Mouse (Mus musculus) kidney, postnatal 0 days (tissue): Measurements from ENCODE around the gene Sdsl. TPM values are rescaled to one million over a fixed set of nuclear protein-coding genes. Genes with fewer than 3 reads are reported as not detected.
"Not testable (repeated sequence)": the region's sequence is repeated elsewhere in the genome, so short reads cannot be mapped to it uniquely, and the experiment has no call there.

Experiments used
- ATAC-seq: fragments of 200-750 bp; cut with Nextera tagmentation; replicated peaks from 2 replicates; pipeline ENCODE4 v1.8.0; 2017; ENCODE audit warnings: low read depth, moderate number of reproducible peaks, moderate TSS enrichment, moderate library complexity; ENCODE audit not compliant: low FRiP score
- DNase-seq: peaks from one replicate; pipeline ENCODE4 v3.0.0-alpha.2; 2016; ENCODE audit warnings: low spot score
- H3K27ac ChIP-seq: fragments of 300-500 bp; sonication (generic); 2 replicates; pipeline ENCODE4 v1.5.1; 2014; ENCODE audit warnings: mild to moderate bottlenecking
- H3K27me3 ChIP-seq: fragments of 300-500 bp; sonication (generic); 2 replicates; pipeline ENCODE4 v1.6.1; 2014; ENCODE audit warnings: low read length, mixed read lengths; ENCODE audit not compliant: insufficient read depth
- H3K36me3 ChIP-seq: fragments of 300-500 bp; sonication (generic); 2 replicates; pipeline ENCODE4 v1.6.1; 2014; ENCODE audit warnings: low read length, mixed read lengths; ENCODE audit not compliant: insufficient read depth
- H3K4me1 ChIP-seq: fragments of 300-500 bp; sonication (generic); replicated peaks from 2 replicates; pipeline ENCODE4 v1.6.1; 2014; ENCODE audit warnings: antibody characterized with exemption, low read length, mixed read lengths; ENCODE audit not compliant: insufficient read depth
- H3K4me2 ChIP-seq: fragments of 300-500 bp; sonication (generic); 2 replicates; pipeline ENCODE4 v1.6.1; 2014; ENCODE audit warnings: mild to moderate bottlenecking, low read length, moderate library complexity, mixed read lengths
- H3K4me3 ChIP-seq: fragments of 300-500 bp; sonication (generic); replicated peaks from 2 replicates; pipeline ENCODE4 v1.5.1; 2014; ENCODE audit warnings: low read depth, low read length
- H3K9ac ChIP-seq: fragments of 300-500 bp; sonication (generic); 2 replicates; pipeline ENCODE4 v1.6.1; 2014; ENCODE audit warnings: low read depth, low read length
- H3K9me3 ChIP-seq: fragments of 300-500 bp; sonication (generic); replicated peaks from 2 replicates; pipeline ENCODE4 v1.6.1; 2016; ENCODE audit warnings: low read length, inconsistent platforms, mixed read lengths
- CTCF ChIP-seq: IDR thresholded peaks from 2 replicates; pipeline ENCODE4 v1.5.1; 2016; ENCODE audit warnings: antibody characterized with exemption, low read depth, mild to moderate bottlenecking, moderate library complexity
- WGBS: fragments of 180-500 bp; shearing (Covaris S2); extraction: QIAGEN DNeasy Blood & Tissue Kit; methylation state at CpG from one replicate; pipeline ENCODE4 v1.1.7; 2014; 5-methylcytosine and 5-hydroxymethylcytosine counted together
- polyA plus RNA-seq: library from polyadenylated mRNA; unstranded; fragments of >200 nt; fragmentation: Nextera tagmentation; extraction: Ambion mirVana; gene quantifications from 2 replicates; pipeline ENCODE4 v1.2.1, GENCODE M21; 2015

The Sdsl gene
- polyA plus RNA-seq, 1 experiment from 2014 or later: 12.0 TPM

DNA sequence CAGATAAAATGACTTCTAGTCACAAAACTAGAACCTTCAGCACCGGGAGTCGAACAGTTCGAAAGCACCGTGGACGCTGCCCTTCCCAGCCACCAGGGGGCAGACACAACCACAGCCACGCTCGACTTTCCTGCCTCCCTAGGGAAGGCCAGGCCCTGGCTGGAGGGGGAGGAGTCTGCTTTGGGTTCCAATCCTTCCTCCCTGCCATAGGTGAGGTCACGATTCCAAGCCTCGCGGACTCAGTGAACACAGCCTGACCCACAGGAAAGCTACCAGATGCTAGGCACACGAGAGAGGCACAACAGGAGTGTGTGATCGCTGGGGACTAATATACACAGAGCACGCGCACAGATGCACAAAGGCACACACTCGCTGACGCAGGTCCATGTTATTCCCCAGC lies 32.8 kb upstream of the Sdsl start:
- DNase-seq: peak; percentile 86
- Histone ChIP-seq H3K9ac (no peak overlapping the region), H3K27me3 (no peaks in the 10 kb centered on the region), H3K4me2 (peak overlapping the region; percentile 21; the same call in 1 of the 2 replicates), H3K36me3 (no peaks in the 10 kb centered on the region), H3K4me3 (no peak overlapping the region), H3K27ac (no peak overlapping the region), H3K4me1 (peaks cover 16% of the 10 kb centered on the region; the same call in 1 of the 2 replicates), H3K9me3 (no peaks in the 10 kb centered on the region)
- 21% methylated on average over 16 of the region's 16 CpGs for WGBS
- peak; percentile 95 for TF ChIP-seq CTCF
- 0 out of 2 replicates have a peak, but pooled peaks have one; percentile 30 for ATAC-seq

DNA sequence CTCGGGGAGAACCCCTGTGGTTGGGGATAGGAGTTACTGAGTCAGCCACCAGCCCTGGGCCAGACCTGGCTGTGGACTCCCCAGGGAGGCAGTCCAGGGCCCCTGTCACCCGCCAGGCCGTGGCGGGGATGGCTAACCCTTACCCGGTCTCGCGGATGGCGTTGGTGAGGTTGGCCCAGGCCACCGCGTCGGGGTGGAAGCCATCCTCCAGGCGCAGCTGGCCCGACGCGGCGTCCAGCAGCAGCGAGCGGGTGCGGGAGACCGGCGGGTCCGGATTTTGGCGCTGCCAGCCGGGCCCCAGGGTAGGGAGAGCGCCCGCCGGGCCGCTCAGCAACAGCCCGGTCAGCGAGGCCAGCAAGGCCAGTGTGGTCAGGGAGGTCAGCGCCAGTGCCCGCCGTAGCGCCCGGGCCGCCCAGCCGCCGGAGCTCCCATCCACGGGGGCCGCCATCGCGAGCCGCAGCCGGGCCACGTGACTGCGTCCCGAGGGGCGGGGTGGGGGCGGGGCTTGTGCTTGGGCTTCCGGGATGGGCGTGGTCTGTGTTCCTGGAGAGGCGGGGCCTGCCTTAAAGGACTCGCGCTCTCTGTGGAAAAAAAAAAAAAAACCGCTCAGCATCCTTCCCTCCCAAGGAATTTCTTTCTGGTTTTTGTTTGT lies 30.7 kb upstream of the Sdsl start, which contains the start of gene Plbd2:
Plbd2 (minus strand) TSS at position 482 of the 652 bp plus-strand sequence.
- H3K36me3 ChIP-seq: no peaks in the 10 kb centered on the region
- ATAC-seq (peak; percentile 58), DNase-seq (peak; percentile 91)
- peak within 1 kb of the TSS; percentile 94 for H3K4me2 ChIP-seq
- no peaks in the 10 kb centered on the region for H3K27me3 ChIP-seq
- no peak within 1 kb of the TSS for H3K27ac ChIP-seq
- H3K9me3 ChIP-seq: no peaks in the 10 kb centered on the region
- WGBS: under 1% methylated on average over 53 of the region's 55 CpGs
- H3K4me3 ChIP-seq: peak within 1 kb of the TSS; percentile 90
- peak within 1 kb of the TSS; percentile 91 for H3K9ac ChIP-seq
- H3K4me1 ChIP-seq: peaks cover 16% of the 10 kb centered on the region; the same call in 1 of the 2 replicates
- TF ChIP-seq CTCF: no peak

DNA sequence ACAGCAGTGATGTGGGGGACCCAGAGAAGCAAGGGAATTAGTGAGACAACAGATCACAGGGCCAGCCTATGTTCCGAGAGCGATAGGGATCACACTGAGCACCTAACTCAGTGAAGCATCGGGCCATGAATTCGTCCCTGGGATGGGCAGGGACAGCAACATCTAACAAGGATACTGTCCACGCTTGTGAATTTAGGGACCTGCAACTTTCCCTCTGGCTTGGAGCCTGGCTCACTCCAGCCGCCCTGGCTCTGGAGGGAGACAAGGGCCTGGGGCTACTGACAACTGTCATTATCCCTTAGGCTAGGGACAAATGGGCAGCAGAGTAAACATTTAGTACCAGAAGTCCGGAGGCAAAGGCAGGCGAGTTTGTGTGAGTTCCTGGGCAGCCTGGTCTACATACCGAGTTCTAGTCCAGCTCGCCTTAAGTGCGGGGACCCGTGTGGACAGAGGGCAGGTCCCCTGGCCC lies 30.1 kb upstream of the Sdsl start:
- DNase-seq: no peak
- Histone ChIP-seq H3K4me2 (peak overlapping the region; percentile 94), H3K9ac (peak overlapping the region; percentile 91), H3K9me3 (no peaks in the 10 kb centered on the region), H3K4me1 (peaks cover 16% of the 10 kb centered on the region; the same call in 1 of the 2 replicates), H3K27ac (no peak overlapping the region), H3K4me3 (peak overlapping the region; percentile 90), H3K36me3 (no peaks in the 10 kb centered on the region), H3K27me3 (no peaks in the 10 kb centered on the region)
- ATAC-seq: no peak
- under 1% methylated on average over 12 of the region's 12 CpGs for WGBS
- TF ChIP-seq CTCF: no peak

DNA sequence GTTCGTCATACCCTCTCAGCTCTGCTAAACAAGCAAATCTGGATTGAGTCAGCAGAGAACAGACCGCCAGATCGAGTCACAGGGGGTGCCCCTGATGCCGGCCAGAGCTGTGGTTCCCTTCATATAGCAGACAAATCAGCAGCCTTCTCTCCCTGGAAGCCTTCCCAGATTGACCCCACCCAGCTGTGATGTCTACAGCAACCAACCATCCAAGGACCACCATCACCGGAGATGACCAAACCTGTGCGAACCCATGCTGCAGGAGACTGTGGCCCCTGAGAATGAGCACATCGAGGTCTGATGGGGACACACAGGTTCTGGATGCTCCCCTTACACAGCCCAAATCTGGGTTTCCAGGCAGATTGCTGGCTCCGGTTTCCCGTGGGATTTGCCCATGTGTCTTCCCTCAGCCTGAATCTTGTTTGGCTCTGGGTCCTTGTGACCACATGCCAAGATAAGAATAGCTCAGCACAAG lies 29.6 kb upstream of the Sdsl start:
- DNase-seq: no peak
- Histone ChIP-seq H3K4me1 (peaks cover 16% of the 10 kb centered on the region; the same call in 1 of the 2 replicates), H3K36me3 (no peaks in the 10 kb centered on the region), H3K9me3 (no peaks in the 10 kb centered on the region), H3K27me3 (no peaks in the 10 kb centered on the region), H3K9ac (peak overlapping the region; percentile 91), H3K4me2 (peak overlapping the region; percentile 94), H3K27ac (no peak overlapping the region), H3K4me3 (peak overlapping the region; percentile 90)
- WGBS: 64% methylated on average over 9 of the region's 9 CpGs
- ATAC-seq: no peak
- TF ChIP-seq CTCF: no peak

DNA sequence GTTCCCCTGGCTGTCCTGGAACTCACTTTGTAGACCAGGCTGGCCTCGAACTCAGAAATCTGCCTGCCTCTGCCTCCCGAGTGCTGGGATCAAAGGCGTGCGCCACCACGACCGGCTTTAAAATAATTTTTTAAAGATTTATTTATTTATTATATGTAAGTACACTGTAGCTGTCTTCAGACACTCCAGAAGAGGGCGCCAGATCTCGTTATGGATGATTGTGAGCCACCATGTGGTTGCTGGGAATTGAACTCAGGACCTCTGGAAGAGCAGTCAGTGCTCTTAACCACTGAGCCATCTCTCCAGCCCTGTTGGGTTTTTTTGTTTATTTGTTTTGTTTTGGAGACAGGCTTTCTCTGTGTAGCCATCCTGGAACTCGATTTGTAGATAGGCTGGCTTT lies 28.0 kb upstream of the Sdsl start:
- not testable (repeated sequence) for H3K4me3 ChIP-seq, H3K27ac ChIP-seq, H3K9ac ChIP-seq, DNase-seq, H3K4me2 ChIP-seq, H3K36me3 ChIP-seq, H3K27me3 ChIP-seq, ATAC-seq, H3K9me3 ChIP-seq
- TF ChIP-seq CTCF: 0 out of 2 replicates have a peak, but pooled peaks have one; percentile 14
- 91% methylated on average over 9 of the region's 9 CpGs for WGBS
- H3K4me1 ChIP-seq: peaks cover 16% of the 10 kb centered on the region; the same call in 1 of the 2 replicates

DNA sequence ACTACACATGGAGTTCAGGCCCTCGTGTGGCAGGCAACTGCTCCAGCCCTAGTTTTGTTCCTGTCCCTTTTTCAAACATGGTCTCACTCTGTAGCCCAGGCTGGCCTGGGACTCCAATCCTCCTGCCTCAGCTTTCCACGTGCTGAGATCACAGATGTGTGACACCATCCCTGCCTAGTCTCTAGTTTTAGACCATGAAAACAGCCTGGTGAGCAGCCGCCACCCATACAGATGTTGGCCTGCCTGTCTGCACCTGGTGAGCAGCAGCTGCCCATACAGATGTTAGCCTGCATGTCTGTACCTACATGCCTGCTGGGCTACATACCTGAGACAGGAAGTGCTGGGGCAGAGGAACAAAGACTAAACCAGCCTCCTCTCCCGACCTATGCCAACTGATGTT lies 26.6 kb upstream of the Sdsl start:
- ATAC-seq: no peak
- 80% methylated on average over 4 of the region's 4 CpGs for WGBS
- Histone ChIP-seq H3K4me2 (no peak overlapping the region), H3K9me3 (no peaks in the 10 kb centered on the region), H3K4me1 (peaks cover 11% of the 10 kb centered on the region; the same call in 1 of the 2 replicates), H3K36me3 (no peaks in the 10 kb centered on the region), H3K9ac (no peak overlapping the region), H3K27ac (no peak overlapping the region), H3K4me3 (no peak overlapping the region), H3K27me3 (no peaks in the 10 kb centered on the region)
- no peak for TF ChIP-seq CTCF
- DNase-seq: no peak
